Mouse (Mus musculus) liver, postnatal 0 days (tissue): ENCODE results near the gene Grb14.

Experiments used
- CTCF ChIP-seq: sonication (generic); IDR thresholded peaks from 2 replicates; pipeline ENCODE4 v1.5.1; 2016; ENCODE audit warnings: antibody characterized with exemption, low read depth
- EP300 ChIP-seq: IDR thresholded peaks from 2 replicates; pipeline ENCODE4 v1.6.1; 2016; ENCODE audit warnings: antibody characterized with exemption, low read depth, mild to moderate bottlenecking

DNA sequence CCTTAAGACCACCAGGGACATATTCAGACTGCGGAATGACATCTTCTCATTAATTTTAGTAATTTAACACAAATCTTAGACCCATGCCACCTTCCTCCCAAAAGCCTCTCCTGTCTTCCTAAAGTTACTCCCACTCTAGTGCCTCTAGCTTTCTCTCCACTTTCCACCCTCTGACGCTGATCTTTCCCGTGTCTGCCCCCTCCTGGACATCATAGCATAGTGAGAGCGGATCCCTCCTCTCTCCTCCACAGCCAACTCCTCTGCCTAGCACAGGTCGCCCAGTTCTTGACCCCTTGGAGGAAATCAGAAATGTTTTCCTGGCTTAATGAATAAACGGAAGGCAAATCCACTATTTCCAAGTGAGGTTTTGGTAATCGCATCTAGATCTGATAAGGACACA is 131.6 kb downstream of the Grb14 start:
- no peak for TF ChIP-seq EP300
- peak; percentile 14; the same call in 1 of the 2 replicates for TF ChIP-seq CTCF
